Mouse (Mus musculus) thymus, postnatal 0 days (tissue): ENCODE results near the gene Sel1l3. TPM values are rescaled to one million over a fixed set of nuclear protein-coding genes. Genes with fewer than 3 reads are reported as not detected.

Experiments
- DNase-seq: peaks from one replicate; pipeline ENCODE4 v3.0.0-alpha.2; 2015; ENCODE audit warnings: low spot score
- polyA plus RNA-seq: library from polyadenylated mRNA; unstranded; fragments of >200 nt; fragmentation: Nextera tagmentation; extraction: Ambion mirVana; gene quantifications from 2 replicates; pipeline ENCODE4 v1.2.1, GENCODE M21; 2015

Gene Sel1l3
- polyA plus RNA-seq, 1 experiment from 2014 or later: 0.55 TPM

DNA sequence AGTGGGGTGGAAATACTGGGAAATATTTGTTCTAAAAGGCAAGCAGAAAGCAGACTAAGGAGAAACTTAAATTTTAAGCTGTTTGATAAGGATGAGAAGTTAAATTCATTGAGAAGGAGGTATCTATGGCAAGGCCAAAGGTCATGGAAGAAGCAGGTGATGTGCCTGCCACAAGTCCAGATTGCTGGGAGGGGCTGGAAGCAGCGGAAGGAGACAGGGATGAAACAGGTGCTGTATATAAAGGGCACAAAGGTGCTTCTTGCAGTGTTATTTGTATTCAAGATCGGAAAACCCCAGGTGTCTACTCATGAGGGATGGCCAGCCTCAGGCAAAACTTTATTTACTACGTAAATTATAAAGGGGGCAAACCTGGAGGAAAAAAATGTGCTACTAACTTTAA lies 38.5 kb downstream of the Sel1l3 start:
- DNase-seq: no peak

DNA sequence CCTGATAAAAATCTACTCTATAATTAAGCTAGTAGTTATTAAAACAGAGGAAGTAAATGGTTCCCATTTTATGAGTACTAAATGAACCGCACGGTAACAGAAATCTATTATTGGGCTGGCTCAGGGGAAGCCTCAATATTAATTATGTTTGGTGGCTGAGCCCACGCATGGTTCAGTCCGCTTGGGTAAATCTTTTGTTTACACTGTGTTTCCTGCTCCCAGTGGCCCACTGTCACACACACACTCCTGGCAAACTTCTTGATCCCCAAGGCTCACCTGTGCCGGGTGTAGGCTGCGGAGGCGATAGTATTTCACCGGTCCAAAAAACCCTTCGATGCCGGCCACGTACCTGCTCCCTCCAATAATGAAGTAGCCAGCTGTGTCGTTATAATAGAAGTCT lies 39.3 kb downstream of the Sel1l3 start:
- DNase-seq: no peak

DNA sequence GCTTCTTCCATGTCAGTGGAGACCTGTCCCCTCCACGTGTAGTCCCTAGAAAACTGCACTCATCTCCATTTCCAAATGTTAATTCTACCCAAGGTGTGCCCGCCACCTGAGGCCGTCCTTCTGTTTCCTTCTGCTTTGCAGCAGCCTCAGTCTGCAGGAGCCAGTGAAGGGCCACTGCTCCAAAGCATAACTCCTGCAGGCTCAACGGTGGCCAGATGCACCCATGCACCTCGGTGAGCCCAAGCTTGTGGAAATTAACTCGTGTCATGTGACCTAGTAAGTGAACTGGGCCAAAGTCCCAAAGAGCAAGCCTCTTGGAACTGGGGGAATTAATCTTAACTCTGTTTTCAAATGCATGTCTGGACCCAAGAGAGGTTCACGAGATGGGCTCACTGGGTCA lies 40.8 kb downstream of the Sel1l3 start:
- no peak for DNase-seq

DNA sequence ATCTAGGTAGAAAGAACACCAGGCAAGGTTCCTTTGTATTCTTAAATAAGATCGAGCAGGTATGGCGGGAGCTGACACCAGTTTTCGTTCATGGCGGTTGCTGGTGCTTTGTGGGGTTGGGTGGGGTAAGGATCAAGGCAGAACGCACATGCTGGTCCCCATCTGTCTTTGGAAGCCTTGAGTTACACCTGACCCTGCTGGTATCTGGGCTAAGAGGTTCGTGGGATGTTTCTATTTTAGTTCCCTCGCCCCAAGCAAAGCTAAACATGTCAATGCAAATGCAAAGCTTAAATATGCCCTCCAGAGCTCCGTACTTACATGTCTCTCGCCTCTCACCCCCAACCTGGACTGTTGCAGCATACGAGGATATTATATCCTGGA lies 41.5 kb downstream of the Sel1l3 start:
- no peak for DNase-seq

DNA sequence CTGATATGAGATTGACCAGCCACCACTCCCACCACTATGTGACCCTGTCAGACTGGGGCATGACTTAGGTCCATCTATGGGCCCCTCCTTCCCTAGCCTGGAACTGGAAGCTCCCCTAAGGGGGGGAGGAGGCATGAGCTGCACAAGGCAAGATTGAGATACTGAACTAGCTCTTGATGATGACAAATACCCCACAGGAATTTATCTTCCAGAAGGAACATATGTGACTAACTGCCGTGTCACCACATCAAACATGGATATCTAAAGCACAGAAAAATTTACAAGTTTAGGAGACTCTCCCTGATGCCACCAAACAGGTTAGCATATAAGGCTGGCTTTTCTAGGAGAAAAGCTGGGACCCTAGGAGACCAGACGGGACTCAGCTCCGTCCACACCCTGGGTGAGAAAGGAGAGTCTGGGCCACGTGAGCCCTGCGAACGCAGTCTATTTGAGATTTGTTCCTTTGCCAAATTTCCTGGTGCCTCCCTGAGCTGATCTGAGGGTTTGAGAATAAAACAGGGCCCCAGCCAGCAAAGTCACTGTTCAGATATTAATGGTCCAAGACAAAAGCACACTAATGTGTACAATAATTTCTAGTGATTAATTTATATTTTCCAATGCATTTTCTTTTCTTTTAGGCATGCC lies 42.0 kb downstream of the Sel1l3 start:
- no peak for DNase-seq

DNA sequence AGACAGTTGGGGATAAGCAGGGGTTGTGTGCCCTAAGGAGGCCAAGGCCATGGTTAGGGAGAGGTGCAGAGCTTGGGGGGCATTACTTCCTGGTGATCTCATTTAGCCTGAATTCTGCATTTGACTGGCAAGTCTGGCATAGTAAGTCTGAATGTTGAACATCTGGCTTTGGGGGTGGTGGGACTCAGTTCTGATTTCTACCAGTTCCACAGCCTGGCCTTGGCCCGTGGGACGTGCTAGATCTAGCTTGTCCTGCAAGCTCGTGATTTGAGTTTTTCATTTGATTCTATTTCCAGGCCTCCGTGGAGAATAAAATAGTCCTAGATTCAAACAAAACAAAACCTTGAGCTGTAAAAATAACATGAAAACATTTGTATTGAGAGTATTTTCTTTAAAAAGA lies 46.2 kb downstream of the Sel1l3 start:
- no peak for DNase-seq

DNA sequence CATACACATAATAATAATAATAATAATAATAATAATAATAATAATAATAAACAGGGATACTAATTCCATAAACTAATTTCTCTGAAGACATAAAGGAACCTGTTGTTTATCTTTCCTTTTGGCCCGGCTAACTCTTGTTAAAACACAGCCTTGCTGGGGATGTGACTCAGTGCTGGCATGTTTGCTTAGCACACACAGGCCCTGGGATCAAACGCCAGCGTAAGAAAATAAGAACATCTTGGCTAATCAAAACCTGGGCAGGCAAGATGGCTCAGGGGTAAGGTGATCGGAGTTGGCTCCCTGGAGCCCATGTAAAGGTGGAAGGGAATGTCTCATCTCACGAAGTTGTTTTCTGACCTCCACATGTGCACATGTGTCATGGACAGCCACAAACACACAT lies 48.1 kb downstream of the Sel1l3 start:
- no peak for DNase-seq

DNA sequence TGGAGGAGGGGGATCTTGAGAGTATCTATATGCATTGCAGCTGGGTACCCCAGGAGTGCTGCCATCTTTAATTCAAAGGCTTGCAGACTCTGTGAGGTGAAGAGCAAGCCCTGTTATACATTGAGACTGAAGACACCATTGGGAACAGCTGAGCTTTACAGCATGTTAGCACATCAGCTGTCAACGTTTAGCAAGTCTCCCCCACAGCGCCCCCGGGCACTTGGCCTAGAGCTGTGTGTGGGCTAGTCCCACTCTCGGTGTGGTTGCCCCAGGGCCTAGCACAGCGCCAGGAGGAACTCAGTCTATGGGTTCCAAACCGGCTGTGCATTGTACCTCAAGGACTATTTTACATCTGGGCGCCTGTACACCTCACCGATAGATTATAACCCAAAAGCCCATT lies 51.3 kb downstream of the Sel1l3 start:
- no peak for DNase-seq

DNA sequence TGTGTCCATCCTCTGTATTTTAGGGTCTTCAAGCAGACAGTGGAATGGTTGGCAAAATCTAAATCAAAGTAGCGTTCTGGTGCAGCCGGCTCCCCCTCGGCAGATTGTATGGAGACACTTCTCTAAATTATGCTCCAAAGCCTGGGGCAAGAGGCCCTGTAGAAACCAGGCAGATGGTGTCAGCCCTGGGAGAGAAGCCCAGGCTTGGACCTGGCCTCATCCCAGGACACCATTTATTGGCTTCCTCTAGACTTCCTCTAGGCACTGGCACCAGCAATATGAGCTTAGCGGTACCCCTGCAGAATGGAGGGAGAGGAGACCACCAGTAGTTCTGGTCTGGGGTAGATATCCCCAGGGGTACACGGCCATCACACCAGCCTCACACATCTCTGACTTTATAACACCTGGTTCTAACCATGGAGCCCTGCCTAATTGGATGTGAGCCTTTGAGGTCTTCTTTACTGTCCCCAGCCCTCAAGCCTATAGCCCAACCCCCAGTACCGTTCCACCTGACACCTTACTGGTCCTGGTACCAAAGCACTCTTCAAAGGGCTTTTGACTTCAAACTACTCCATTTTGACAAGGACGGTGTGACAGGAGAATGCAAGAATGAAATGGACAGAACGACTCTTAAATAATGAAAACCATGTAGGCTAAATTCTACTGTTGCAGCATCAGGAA lies 52.1 kb downstream of the Sel1l3 start:
- DNase-seq: no peak

DNA sequence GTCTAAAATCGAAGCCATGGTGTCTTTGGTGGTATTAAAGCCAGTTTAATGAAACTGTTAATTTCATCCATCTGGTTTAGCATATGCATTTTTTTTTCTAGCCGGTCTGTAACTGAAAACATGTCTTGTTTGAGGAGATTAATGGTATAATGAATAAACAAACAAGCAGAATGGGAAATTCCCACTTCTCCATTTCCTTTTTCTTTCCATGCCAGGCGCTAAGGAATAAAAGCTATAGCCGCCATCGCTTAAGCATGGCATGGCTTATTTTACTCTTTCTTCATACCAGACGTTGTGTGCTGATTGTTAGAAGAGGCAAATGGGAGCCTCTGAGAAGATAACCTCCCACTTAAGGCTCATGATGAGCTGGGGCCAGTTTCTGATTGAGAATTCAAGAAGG lies 53.5 kb downstream of the Sel1l3 start:
- no peak for DNase-seq

DNA sequence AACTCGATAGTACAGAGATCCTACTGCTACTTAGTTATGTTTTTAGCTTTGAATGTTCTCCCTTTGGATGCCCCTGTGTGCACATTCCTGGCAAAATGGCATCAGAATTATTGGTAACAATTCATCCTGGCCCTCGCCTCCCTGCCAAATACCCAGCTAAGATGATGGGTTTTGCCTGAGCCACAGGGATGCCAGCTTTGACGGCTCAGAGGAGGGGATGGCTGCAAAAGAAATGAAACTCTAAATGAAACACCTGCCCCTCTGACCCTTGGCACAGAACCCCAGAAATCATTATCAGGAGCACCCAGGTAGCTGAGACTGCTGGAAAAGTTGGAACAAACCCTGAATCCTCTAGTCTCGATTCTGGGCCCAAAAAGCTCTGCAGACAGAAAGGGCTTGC lies 54.1 kb downstream of the Sel1l3 start:
- DNase-seq: no peak

DNA sequence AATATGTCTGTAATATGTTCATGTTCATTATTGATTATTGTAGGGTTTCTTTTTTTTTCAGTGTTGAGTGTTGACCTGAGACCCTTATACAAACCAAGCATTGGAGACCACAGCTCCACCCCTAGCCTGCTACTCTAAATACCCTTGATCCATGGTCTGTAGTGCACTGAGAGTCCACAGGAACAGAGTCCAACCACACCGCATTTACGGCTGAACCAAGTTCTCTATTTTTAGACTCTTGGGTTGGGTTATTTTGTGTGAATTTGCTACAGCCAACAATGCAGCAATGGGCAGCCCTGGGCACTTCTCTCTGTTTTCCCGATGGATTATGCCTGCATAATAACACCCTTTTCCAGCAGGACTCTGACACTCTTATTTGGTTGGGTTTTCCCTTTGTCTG lies 54.6 kb downstream of the Sel1l3 start:
- no peak for DNase-seq

DNA sequence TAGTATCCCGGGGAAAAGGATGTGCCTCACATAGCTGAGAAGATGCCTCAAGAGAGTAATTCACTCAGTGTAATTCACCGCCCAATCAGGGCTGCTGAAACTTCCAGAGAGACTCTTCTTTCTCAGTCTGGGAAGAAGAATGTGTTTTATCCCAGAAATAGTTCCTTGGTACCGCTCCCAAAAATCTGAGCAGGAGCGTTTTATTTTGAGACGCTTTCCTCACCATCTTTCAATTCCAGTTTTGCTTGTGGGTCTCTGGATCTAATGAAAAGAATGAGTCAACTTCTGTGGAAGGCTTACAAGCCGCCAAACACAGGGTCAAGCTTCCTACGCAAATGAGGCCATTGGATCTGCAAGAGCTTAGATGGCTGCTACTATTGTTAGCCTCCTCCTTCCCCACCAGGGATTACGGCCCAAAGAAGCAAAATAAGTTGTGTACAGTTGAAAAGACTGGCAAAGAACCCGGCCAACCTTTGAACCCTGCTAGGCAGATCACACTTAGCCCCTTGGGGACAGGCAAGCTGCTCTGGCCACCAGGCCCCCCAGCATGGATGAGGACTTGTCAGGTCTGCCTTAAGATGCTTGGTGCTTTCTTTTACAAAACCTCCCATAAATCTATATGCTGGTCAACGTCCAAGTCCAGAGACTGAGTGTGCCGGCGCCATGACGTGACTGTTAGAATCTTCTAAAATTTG lies 57.6 kb downstream of the Sel1l3 start:
- no peak for DNase-seq

DNA sequence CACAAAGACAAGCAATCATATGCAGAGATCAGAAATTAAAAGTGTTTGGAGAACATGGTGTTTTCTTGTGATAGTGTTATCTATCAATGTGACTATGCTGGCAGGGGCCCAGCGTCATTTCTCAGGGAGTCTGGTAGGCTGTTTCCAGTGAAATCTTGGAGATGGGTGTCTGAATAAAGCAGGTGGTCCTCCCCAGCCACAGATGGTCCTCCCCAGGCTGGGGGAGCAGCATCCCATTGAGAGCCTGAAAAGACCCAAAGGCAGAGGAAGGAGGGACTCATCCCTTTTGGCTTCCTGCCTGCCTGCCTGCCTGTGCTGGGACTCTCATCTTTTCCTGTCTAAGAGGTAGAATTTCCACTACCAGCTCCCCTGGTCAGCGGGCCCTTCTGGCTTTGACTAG lies 59.2 kb downstream of the Sel1l3 start:
- no peak for DNase-seq

DNA sequence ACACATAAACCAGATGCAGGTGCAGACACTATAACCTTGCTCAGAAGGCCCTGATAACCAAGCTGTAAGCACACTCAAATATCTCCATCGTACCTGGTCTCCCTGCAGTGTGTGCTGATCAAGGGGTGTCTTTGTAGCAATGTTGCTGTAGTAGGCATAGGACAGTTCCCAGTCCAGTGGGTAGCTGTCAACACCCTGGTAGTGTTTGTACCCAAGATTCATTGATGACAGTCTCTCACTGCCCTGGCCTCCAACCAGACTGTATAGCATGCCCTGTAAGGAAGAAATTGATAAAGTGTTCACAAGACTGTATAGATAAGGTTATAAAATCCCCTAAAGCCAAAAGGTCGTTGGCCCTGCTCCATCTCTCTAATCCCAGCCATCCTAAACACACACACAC lies 59.6 kb downstream of the Sel1l3 start:
- DNase-seq: no peak

DNA sequence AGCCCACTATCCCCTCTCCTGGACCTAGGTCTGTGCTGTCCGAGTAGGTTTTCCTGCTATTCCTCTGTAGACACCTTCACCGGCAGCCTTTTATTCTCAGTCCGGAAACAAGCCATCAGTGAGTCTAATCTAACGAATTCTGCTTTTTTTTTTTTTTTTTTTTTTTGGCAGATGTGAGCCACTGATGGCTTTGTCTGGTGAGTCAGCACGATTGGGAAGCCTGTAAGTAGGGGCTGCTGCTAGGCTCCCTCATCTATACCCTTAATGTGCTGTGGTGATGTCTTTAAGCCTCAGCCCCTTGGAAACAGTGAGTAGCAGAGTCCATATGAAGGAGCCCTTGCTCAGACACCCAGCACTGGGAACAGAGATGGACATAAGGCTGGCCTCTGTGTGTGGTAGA lies 60.6 kb downstream of the Sel1l3 start:
- peak; percentile 3 for DNase-seq

DNA sequence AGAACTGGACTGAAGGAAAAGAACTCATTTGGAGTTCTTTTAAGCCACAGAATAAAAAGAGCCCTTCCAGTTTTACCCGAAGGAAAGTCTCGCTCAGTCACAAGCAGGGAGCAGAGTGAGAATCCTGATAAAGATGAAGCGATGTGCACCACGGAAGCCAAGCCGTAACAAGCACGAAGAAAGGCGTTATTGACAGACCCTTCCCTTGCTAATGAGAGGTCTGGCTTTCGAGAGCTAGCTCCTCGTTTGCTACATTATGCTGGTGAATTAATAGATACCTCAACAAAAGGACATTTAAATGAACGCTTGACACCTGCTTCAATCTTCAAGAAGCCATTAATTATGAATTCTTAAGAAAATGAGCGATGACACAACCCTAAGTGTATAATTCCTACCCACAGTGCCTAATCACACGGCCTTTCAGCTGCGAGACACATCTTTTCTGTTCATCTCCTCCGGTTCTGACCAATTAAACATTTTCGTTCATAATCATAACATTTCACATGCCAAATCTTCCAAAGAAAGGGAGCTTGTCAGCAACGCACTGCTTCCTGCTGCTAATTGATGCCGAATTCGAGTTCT lies 62.3 kb downstream of the Sel1l3 start:
- DNase-seq: no peak

DNA sequence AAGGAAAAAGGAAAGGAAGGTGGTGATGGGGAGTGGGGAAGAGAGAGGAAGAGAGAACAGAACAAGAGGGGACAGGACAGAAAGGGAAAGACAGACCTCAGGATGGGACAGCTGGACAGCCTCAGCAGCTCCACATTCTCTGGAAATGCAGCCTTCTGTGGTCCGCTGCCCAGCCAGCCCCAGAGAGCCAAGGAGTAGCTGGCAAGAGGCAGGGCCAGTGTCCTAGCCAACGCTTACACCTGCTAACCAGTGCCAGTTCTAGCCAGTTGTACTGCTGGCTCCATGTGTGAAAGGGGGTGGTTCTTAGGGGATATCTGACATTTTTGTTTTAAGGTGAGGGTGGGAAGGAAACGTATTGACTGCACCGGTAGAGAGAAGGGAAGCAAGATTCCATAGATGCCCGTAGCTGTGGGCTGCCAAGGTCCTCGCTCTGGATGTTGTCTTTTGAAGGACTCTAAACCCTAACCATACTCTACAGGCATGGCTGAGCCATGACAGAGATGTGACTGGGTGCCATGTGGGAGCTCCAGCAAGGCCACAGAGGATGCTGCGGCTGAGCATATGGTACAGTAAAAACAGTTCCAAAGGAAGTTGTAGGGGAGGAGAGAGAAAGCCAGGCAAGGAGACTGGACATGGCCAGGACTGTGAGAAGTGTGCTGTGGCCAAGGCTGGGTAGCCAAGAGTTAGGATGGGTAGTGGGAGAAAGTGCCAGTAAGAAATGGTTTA lies 64.6 kb downstream of the Sel1l3 start:
- DNase-seq: no peak

DNA sequence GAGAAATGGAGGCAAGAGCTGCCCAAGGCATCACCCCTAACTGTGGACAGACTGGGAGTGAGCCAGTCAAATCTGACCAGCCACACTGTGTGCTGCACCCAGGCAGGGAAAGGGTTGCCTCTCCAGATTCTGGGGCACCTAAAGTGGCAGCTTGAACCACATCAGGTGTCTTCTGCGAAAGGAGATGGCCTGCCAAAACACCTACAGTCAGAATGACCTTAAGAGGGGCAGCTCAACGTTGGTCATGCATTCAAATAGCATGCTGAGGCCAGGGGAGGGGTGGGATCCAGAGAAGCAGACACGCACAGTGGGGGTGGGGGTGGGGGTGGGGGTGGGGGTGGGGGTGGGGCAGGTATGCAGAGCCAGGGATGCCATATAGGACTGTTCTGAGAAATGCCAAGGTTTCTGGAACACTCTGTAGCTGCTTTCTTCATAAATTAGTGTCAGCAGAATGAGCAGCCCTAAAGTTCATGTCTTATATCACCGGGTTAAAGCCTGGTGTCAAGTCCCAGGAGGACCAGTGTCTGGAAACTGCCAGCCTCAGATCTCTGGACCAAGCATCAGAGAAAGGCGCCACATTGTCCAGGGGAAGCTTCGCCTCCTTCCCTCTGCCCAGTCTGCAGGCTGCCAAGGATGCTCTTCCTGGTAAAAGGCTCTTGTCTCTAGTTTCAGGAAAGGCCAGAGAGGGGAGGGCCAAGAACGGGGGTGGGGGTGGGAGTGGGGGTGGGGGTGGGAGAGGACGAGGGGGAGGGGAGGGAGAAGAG lies 65.4 kb downstream of the Sel1l3 start:
- no peak for DNase-seq

DNA sequence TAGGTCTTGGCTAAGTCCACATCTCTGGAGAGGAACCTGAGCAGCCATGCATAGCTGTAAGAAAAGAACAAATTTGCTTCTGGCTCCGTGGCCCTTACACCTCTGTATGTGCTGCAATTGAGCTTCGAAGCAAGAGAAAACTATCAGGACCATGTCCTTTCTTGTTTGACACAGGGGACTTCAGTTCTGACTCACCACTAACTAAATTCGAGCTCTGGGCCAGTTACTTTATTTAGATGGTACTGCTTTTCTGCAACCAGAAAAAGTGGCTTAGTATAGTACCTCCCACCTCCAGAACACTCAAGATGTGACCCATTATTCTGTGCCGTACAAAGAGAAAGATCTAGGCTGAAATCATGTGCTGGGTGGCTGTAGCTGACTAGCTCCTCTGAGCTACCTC lies 66.3 kb downstream of the Sel1l3 start:
- no peak for DNase-seq

DNA sequence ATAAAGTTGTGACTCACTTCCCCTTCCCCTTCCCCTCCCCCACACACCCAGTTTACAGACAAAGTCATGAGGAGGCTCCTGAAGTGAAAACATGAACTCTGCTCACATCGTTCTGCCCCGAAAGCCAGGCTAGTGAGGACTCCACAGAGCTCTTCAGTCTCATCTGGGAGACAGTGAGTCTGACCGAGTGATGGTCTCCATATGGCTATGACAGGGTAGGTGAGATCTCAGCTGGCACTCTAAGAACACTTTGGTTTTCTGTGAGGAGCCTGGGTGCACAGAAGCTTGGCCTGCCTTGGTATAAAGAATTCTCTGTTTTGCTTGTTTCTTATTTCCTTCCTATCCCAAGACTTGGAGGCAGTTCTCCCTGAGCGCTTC lies 67.1 kb downstream of the Sel1l3 start:
- DNase-seq: no peak
